Mouse (Mus musculus): Measurements from ENCODE around the gene Rasal1. TPM values are rescaled to one million over a fixed set of nuclear protein-coding genes. Genes with fewer than 3 reads are reported as not detected.

Gene Rasal1
- polyA plus RNA-seq, 1 experiment from 2014 or later: 0.60 TPM

Other genes with a start within 250 kb of the Rasal1 start
- 0.05 TPM in 1 of 2 replicates, not detected in the other for gene Lhx5, start 217.1 kb upstream of the Rasal1 start, polyA plus RNA-seq (2016; fragmentation: Nextera tagmentation; extraction: Ambion mirVana)
- 7.5 and 7.7 TPM in 2 replicates for gene Sdsl, start 176.0 kb upstream of the Rasal1 start, polyA plus RNA-seq (2016; fragmentation: Nextera tagmentation; extraction: Ambion mirVana)
- 0.16 and 0.23 TPM in 2 replicates for gene Sds, start 172.3 kb upstream of the Rasal1 start, polyA plus RNA-seq (2016; fragmentation: Nextera tagmentation; extraction: Ambion mirVana)
- gene Plbd2, start 145.2 kb upstream of the Rasal1 start, polyA plus RNA-seq (2016; fragmentation: Nextera tagmentation; extraction: Ambion mirVana): 43.9 and 46.6 TPM in 2 replicates
- gene Slc8b1, start 137.6 kb upstream of the Rasal1 start, polyA plus RNA-seq (2016; fragmentation: Nextera tagmentation; extraction: Ambion mirVana): 4.2 and 5.9 TPM in 2 replicates
- gene Tpcn1, start 60.1 kb upstream of the Rasal1 start, polyA plus RNA-seq (2016; fragmentation: Nextera tagmentation; extraction: Ambion mirVana): 13.0 and 21.7 TPM in 2 replicates
- gene Iqcd, start 59.8 kb upstream of the Rasal1 start, polyA plus RNA-seq (2016; fragmentation: Nextera tagmentation; extraction: Ambion mirVana): 0.15 and 0.24 TPM in 2 replicates
- gene Rita1, start 36.2 kb upstream of the Rasal1 start, polyA plus RNA-seq (2016; fragmentation: Nextera tagmentation; extraction: Ambion mirVana): 11.0 and 11.2 TPM in 2 replicates
- 47.1 and 49.4 TPM in 2 replicates for gene Ddx54, start 36.1 kb upstream of the Rasal1 start, polyA plus RNA-seq (2016; fragmentation: Nextera tagmentation; extraction: Ambion mirVana)
- gene Cfap73, start 14.6 kb upstream of the Rasal1 start, polyA plus RNA-seq (2016; fragmentation: Nextera tagmentation; extraction: Ambion mirVana): 0.39 TPM in 1 of 2 replicates, not detected in the other
- 0.28 and 0.41 TPM in 2 replicates for gene Dtx1, start 63.1 kb downstream of the Rasal1 start, polyA plus RNA-seq (2016; fragmentation: Nextera tagmentation; extraction: Ambion mirVana)
- not detected in 2 replicates for gene Oas2, start 101.0 kb downstream of the Rasal1 start, polyA plus RNA-seq (2016; fragmentation: Nextera tagmentation; extraction: Ambion mirVana)
- gene Oas3, start 128.8 kb downstream of the Rasal1 start, polyA plus RNA-seq (2016; fragmentation: Nextera tagmentation; extraction: Ambion mirVana): 0.29 and 0.37 TPM in 2 replicates
- gene Oas1e, start 146.7 kb downstream of the Rasal1 start, polyA plus RNA-seq (2016; fragmentation: Nextera tagmentation; extraction: Ambion mirVana): 0.08 TPM in 1 of 2 replicates, not detected in the other
- 0.28 and 0.46 TPM in 2 replicates for gene Oas1c, start 163.7 kb downstream of the Rasal1 start, polyA plus RNA-seq (2016; fragmentation: Nextera tagmentation; extraction: Ambion mirVana)
- not detected in 2 replicates for gene Oas1f, start 198.6 kb downstream of the Rasal1 start, polyA plus RNA-seq (2016; fragmentation: Nextera tagmentation; extraction: Ambion mirVana)
- gene Oas1h, start 212.6 kb downstream of the Rasal1 start, polyA plus RNA-seq (2016; fragmentation: Nextera tagmentation; extraction: Ambion mirVana): not detected in 2 replicates
- gene Oas1g, start 238.8 kb downstream of the Rasal1 start, polyA plus RNA-seq (2016; fragmentation: Nextera tagmentation; extraction: Ambion mirVana): not detected in 2 replicates